Mouse (Mus musculus) heart, postnatal 14 days (tissue): ENCODE measurements around the gene Elf2. TPM values are rescaled to one million over a fixed set of nuclear protein-coding genes. Genes with fewer than 3 reads are reported as not detected.
"Not testable (repeated sequence)": the region's sequence is repeated elsewhere in the genome, so short reads cannot be mapped to it uniquely, and the experiment has no call there.

ENCODE experiments used
- DNase-seq, 2 experiments: peaks; one replicate each; pipeline ENCODE4 v3.0.0; 2021 to 2022
- intact Hi-C: fragments of 180-260 bp; cut with DNase I; formaldehyde crosslinking; loops from one replicate; pipeline ENCODE4 v1.15.1; 2025
- total RNA-seq, 2 experiments: library from RNA; stranded (reverse); gene quantifications; 2 replicates each; pipeline ENCODE4 v1.2.3; 2021

The Elf2 gene
- total RNA-seq, 2 experiments from 2014 or later = 72.0 to 72.9 TPM

- intact Hi-C loops = loop anchor here (1.0 to 5.0 kb wide), 2 partner anchors 76 to 133 kb away; no protein-coding TSS in a partner anchor
- peak; percentile 72 to 79 for DNase-seq
Measured at GRCm38 (mm10) chr3:51364703-51365516, 24.4 kb upstream of the Elf2 start.

- DNase-seq = no peak
- intact Hi-C loops = no loop called here
Measured at GRCm38 (mm10) chr3:51361066-51361465, 20.6 kb upstream of the Elf2 start.

- no peak for DNase-seq
- intact Hi-C loops = no loop called here
Measured at GRCm38 (mm10) chr3:51359558-51360307, 19.3 kb upstream of the Elf2 start.

GRCm38 (mm10) chr3:51358660-51359557 lies 18.4 kb upstream of the Elf2 start:
- peak; percentile 55 to 63 for DNase-seq
- intact Hi-C loops = no loop called here

GRCm38 (mm10) chr3:51358181-51358580 lies 17.7 kb upstream of the Elf2 start:
- DNase-seq = peak; percentile 45 to 64
- intact Hi-C loops = no loop called here

- no peak for DNase-seq
- intact Hi-C loops = no loop called here
Measured at GRCm38 (mm10) chr3:51357624-51358023, 17.2 kb upstream of the Elf2 start.

GRCm38 (mm10) chr3:51357078-51357477 lies 16.6 kb upstream of the Elf2 start:
- intact Hi-C loops = no loop called here
- DNase-seq = no peak

GRCm38 (mm10) chr3:51354956-51355355 lies 14.5 kb upstream of the Elf2 start:
- not testable (repeated sequence) for DNase-seq
- intact Hi-C loops = loop anchor here (5.0 kb wide), 1 partner anchor 118 kb away; no protein-coding TSS in a partner anchor

- intact Hi-C loops = loop anchor here (5.0 kb wide), 1 partner anchor 117 kb away; no protein-coding TSS in a partner anchor
- no peak for DNase-seq
Measured at GRCm38 (mm10) chr3:51354034-51354427, 13.6 kb upstream of the Elf2 start.

GRCm38 (mm10) chr3:51353325-51354033 lies 13.0 kb upstream of the Elf2 start:
- peak; percentile 63 to 75 for DNase-seq
- intact Hi-C loops = loop anchor here (1.0 to 5.0 kb wide), 2 partner anchors 64 to 116 kb away; no protein-coding TSS in a partner anchor

GRCm38 (mm10) chr3:51350806-51351205 lies 10.3 kb upstream of the Elf2 start:
- DNase-seq = no peak
- intact Hi-C loops = loop anchor here (5.0 kb wide), 1 partner anchor 114 kb away; no protein-coding TSS in a partner anchor

- DNase-seq = no peak
Measured at GRCm38 (mm10) chr3:51348646-51349238, 8.3 kb upstream of the Elf2 start.

GRCm38 (mm10) chr3:51345017-51345416 lies 4.6 kb upstream of the Elf2 start:
- intact Hi-C loops, DNase-seq: not testable (repeated sequence)

More at GRCm38 (mm10) chr3:51348646-51349238, 8.3 kb upstream of the Elf2 start:
- intact Hi-C loops = no loop called here

- intact Hi-C loops, DNase-seq: not testable (repeated sequence)
Measured at GRCm38 (mm10) chr3:51344182-51344581, 3.7 kb upstream of the Elf2 start.

GRCm38 (mm10) chr3:51343260-51343659 lies 2.8 kb upstream of the Elf2 start:
- no peak for DNase-seq

GRCm38 (mm10) chr3:51342152-51342551 lies 1.7 kb upstream of the Elf2 start:
- intact Hi-C loops = no loop called here
- no peak for DNase-seq

More at GRCm38 (mm10) chr3:51343260-51343659, 2.8 kb upstream of the Elf2 start:
- intact Hi-C loops = no loop called here

- DNase-seq = peak; percentile 92 to 96
- intact Hi-C loops = no loop called here
Measured at GRCm38 (mm10) chr3:51341268-51342081, 1.0 kb upstream of the Elf2 start.
